Mouse (Mus musculus): ENCODE data around the gene Adk. TPM values are rescaled to one million over a fixed set of nuclear protein-coding genes. Genes with fewer than 3 reads are reported as not detected.

Gene Adk
- 60.6 and 65.5 TPM in 2 replicates for polyA plus RNA-seq (2012; rRNA removed)

- WGBS = under 1% methylated on average over 48 of the region's 48 CpGs
- DNase-seq (ENCODE audit: low read depth, low spot score) = peak; percentile 85
Measured at GRCm38 (mm10) chr14:21052112-21052780, at the start of gene Adk, which contains the start of gene Ap3m1. Gene Adk (plus strand): TSS chr14:21052574. Gene Ap3m1 (minus strand): TSS chr14:21052508.

- 84% methylated on average over 5 of the region's 5 CpGs for WGBS
Measured at GRCm38 (mm10) chr14:21013800-21014334, 38.5 kb upstream of the Adk start.

GRCm38 (mm10) chr14:21017871-21018270 is 34.5 kb upstream of the Adk start:
- 88% methylated on average over 5 of the region's 5 CpGs for WGBS

More at GRCm38 (mm10) chr14:21013800-21014334, 38.5 kb upstream of the Adk start:
- no peak for DNase-seq (ENCODE audit: low read depth, low spot score)

GRCm38 (mm10) chr14:21018977-21019376 is 33.4 kb upstream of the Adk start:
- WGBS = 68% methylated on average over 3 of the region's 3 CpGs
- DNase-seq (ENCODE audit: low read depth, low spot score) = no peak

More at GRCm38 (mm10) chr14:21017871-21018270, 34.5 kb upstream of the Adk start:
- no peak for DNase-seq (ENCODE audit: low read depth, low spot score)

- DNase-seq (ENCODE audit: low read depth, low spot score) = no peak
- 90% methylated on average over 8 of the region's 8 CpGs for WGBS
Measured at GRCm38 (mm10) chr14:21020435-21020834, 31.9 kb upstream of the Adk start.

GRCm38 (mm10) chr14:21027542-21027941 is 24.8 kb upstream of the Adk start:
- no peak for DNase-seq (ENCODE audit: low read depth, low spot score)

- no peak for DNase-seq (ENCODE audit: low read depth, low spot score)
- 86% methylated on average over 11 of the region's 11 CpGs for WGBS
Measured at GRCm38 (mm10) chr14:21029025-21029659, 23.2 kb upstream of the Adk start.

GRCm38 (mm10) chr14:21031783-21032511 is 20.4 kb upstream of the Adk start:
- 66% methylated on average over 6 of the region's 6 CpGs for WGBS
- DNase-seq (ENCODE audit: low read depth, low spot score) = peak; percentile 35

- WGBS = 81% methylated on average over 4 of the region's 4 CpGs
- DNase-seq (ENCODE audit: low read depth, low spot score) = no peak
Measured at GRCm38 (mm10) chr14:21034271-21034670, 18.1 kb upstream of the Adk start.

- WGBS = 96% methylated on average over 3 of the region's 3 CpGs
- DNase-seq (ENCODE audit: low read depth, low spot score) = no peak
Measured at GRCm38 (mm10) chr14:21034791-21035190, 17.6 kb upstream of the Adk start.

- 73% methylated on average over 12 of the region's 12 CpGs for WGBS
- DNase-seq (ENCODE audit: low read depth, low spot score) = no peak
Measured at GRCm38 (mm10) chr14:21039077-21039476, 13.3 kb upstream of the Adk start.

GRCm38 (mm10) chr14:21039623-21040022 is 12.8 kb upstream of the Adk start:
- DNase-seq (ENCODE audit: low read depth, low spot score) = no peak
- WGBS = 68% methylated on average over 4 of the region's 4 CpGs

GRCm38 (mm10) chr14:21047840-21048239 is 4.5 kb upstream of the Adk start:
- WGBS = 53% methylated on average over 2 of the region's 2 CpGs
- no peak for DNase-seq (ENCODE audit: low read depth, low spot score)

- DNase-seq (ENCODE audit: low read depth, low spot score) = no peak
Measured at GRCm38 (mm10) chr14:21048879-21049278, 3.5 kb upstream of the Adk start.

- DNase-seq (ENCODE audit: low read depth, low spot score) = no peak
- WGBS = 65% methylated on average over 3 of the region's 3 CpGs
Measured at GRCm38 (mm10) chr14:21050734-21051133, 1.6 kb upstream of the Adk start.

GRCm38 (mm10) chr14:21051380-21052111 is 828 bp upstream of the Adk start:
- no peak for DNase-seq (ENCODE audit: low read depth, low spot score)
- WGBS = 2% methylated on average over 28 of the region's 28 CpGs

- under 1% methylated on average over 24 of the region's 25 CpGs for WGBS
- no peak for DNase-seq (ENCODE audit: low read depth, low spot score)
Measured at GRCm38 (mm10) chr14:21052781-21053130, 382 bp downstream of the Adk start.

GRCm38 (mm10) chr14:21053151-21053550 is 777 bp downstream of the Adk start:
- no peak for DNase-seq (ENCODE audit: low read depth, low spot score)
- WGBS = 3% methylated on average over 8 of the region's 8 CpGs

GRCm38 (mm10) chr14:21053586-21053985 is 1.2 kb downstream of the Adk start:
- WGBS = 40% methylated on average over 7 of the region's 7 CpGs

GRCm38 (mm10) chr14:21058972-21059371 is 6.6 kb downstream of the Adk start:
- 69% methylated on average over 2 of the region's 2 CpGs for WGBS
- no peak for DNase-seq (ENCODE audit: low read depth, low spot score)

More at GRCm38 (mm10) chr14:21053586-21053985, 1.2 kb downstream of the Adk start:
- no peak for DNase-seq (ENCODE audit: low read depth, low spot score)
